Mouse (Mus musculus) heart, embryonic 13.5 days (tissue): Measurements from ENCODE around the gene Fahd1. TPM values are rescaled to one million over a fixed set of nuclear protein-coding genes. Genes with fewer than 3 reads are reported as not detected.

Experiments used
- ATAC-seq: fragments of 200-750 bp; cut with Nextera tagmentation; 2 replicates; pipeline ENCODE4 v1.8.0; 2017; ENCODE audit warnings: moderate TSS enrichment; ENCODE audit not compliant: insufficient number of reproducible peaks, low FRiP score, low TSS enrichment; ENCODE audit errors: extremely low read depth
- H3K27ac ChIP-seq: fragments of 300-500 bp; sonication (generic); replicated peaks from 2 replicates; pipeline ENCODE4 v1.5.1; 2015; ENCODE audit warnings: moderate library complexity, mild to moderate bottlenecking, inconsistent platforms
- H3K27me3 ChIP-seq: fragments of 300-500 bp; sonication (generic); replicated peaks from 2 replicates; pipeline ENCODE4 v1.6.1; 2015; ENCODE audit warnings: mild to moderate bottlenecking, inconsistent platforms
- H3K36me3 ChIP-seq: fragments of 300-500 bp; sonication (generic); 2 replicates; pipeline ENCODE4 v1.6.1; 2015; ENCODE audit warnings: mild to moderate bottlenecking, inconsistent platforms
- H3K4me1 ChIP-seq: fragments of 300-500 bp; sonication (generic); 2 replicates; pipeline ENCODE4 v1.6.1; 2015; ENCODE audit warnings: inconsistent platforms
- H3K4me2 ChIP-seq: fragments of 300-500 bp; sonication (generic); 2 replicates; pipeline ENCODE4 v1.6.1; 2015; ENCODE audit warnings: inconsistent platforms, mild to moderate bottlenecking, moderate library complexity
- H3K4me3 ChIP-seq: fragments of 300-500 bp; sonication (generic); 2 replicates; pipeline ENCODE4 v1.5.1; 2015; ENCODE audit warnings: moderate library complexity, mild to moderate bottlenecking, inconsistent platforms
- H3K9ac ChIP-seq: fragments of 300-500 bp; sonication (generic); 2 replicates; pipeline ENCODE4 v1.6.1; 2015; ENCODE audit warnings: inconsistent platforms, mild to moderate bottlenecking, moderate library complexity
- H3K9me3 ChIP-seq: fragments of 300-500 bp; sonication (generic); 2 replicates; pipeline ENCODE4 v1.6.1; 2016; ENCODE audit warnings: inconsistent platforms
- WGBS: fragments of 180-500 bp; shearing (Covaris S2); methylation state at CpG from one replicate; pipeline ENCODE4 v1.1.7; 2015; ENCODE audit warnings: mixed read lengths; 5-methylcytosine and 5-hydroxymethylcytosine counted together
- polyA plus RNA-seq: library from polyadenylated mRNA; unstranded; fragments of >200 nt; fragmentation: Nextera tagmentation; extraction: Ambion mirVana; gene quantifications from 2 replicates; pipeline ENCODE4 v1.2.1, GENCODE M21; 2015

The Fahd1 gene
- 36.9 and 39.7 TPM in 2 replicates for polyA plus RNA-seq

GRCm38 (mm10) chr17:24850065-24850772 is at the start of gene Fahd1:
Gene Fahd1, minus strand, starts transcription at chr17:24850364.
- Histone ChIP-seq H3K9me3 (no peaks in the 10 kb centered on the region), H3K9ac (peak within 1 kb of the TSS; percentile 95), H3K27me3 (peaks cover 14% of the 10 kb centered on the region), H3K27ac (peak within 1 kb of the TSS; percentile 98), H3K4me1 (peaks cover 29% of the 10 kb centered on the region), H3K36me3 (peaks cover 21% of the 10 kb centered on the region), H3K4me3 (peak within 1 kb of the TSS; percentile 85), H3K4me2 (peak within 1 kb of the TSS; percentile 88)
- ATAC-seq: peak; percentile 96
- WGBS: under 1% methylated on average over 58 of the region's 58 CpGs

- Histone ChIP-seq H3K4me2 (no peak overlapping the region), H3K27ac (no peak overlapping the region; the same call in 1 of the 2 replicates), H3K36me3 (peaks cover 74% of the 10 kb centered on the region)
Measured at GRCm38 (mm10) chr17:24899153-24899552, 49.0 kb upstream of the Fahd1 start.

GRCm38 (mm10) chr17:24898041-24898854 is 48.1 kb upstream of the Fahd1 start:
- Histone ChIP-seq H3K9me3 (no peaks in the 10 kb centered on the region), H3K4me2 (no peak overlapping the region), H3K36me3 (peaks cover 70% of the 10 kb centered on the region), H3K9ac (peak overlapping the region; percentile 33), H3K4me1 (peaks cover 46% of the 10 kb centered on the region), H3K27me3 (no peaks in the 10 kb centered on the region), H3K27ac (peak overlapping the region; percentile 13; the same call in 1 of the 2 replicates), H3K4me3 (peak overlapping the region; percentile 87; the same call in 1 of the 2 replicates)
- WGBS: 75% methylated on average over 4 of the region's 4 CpGs
- ATAC-seq: no peak

More at GRCm38 (mm10) chr17:24899153-24899552, 49.0 kb upstream of the Fahd1 start:
- 69% methylated on average over 5 of the region's 5 CpGs for WGBS
- Histone ChIP-seq H3K27me3 (no peaks in the 10 kb centered on the region), H3K4me1 (peaks cover 38% of the 10 kb centered on the region), H3K9me3 (no peaks in the 10 kb centered on the region), H3K9ac (no peak overlapping the region), H3K4me3 (no peak overlapping the region)
- ATAC-seq: no peak

- Histone ChIP-seq H3K9me3 (no peaks in the 10 kb centered on the region), H3K4me3 (peak overlapping the region; percentile 87), H3K9ac (peak overlapping the region; percentile 30; the same call in 1 of the 2 replicates), H3K4me1 (peaks cover 46% of the 10 kb centered on the region), H3K36me3 (peaks cover 70% of the 10 kb centered on the region), H3K4me2 (peak overlapping the region; percentile 100), H3K27me3 (no peaks in the 10 kb centered on the region), H3K27ac (no peak overlapping the region)
- 72% methylated on average over 4 of the region's 4 CpGs for WGBS
- no peak for ATAC-seq
Measured at GRCm38 (mm10) chr17:24897600-24897999, 47.4 kb upstream of the Fahd1 start.

GRCm38 (mm10) chr17:24896993-24897269 is 46.8 kb upstream of the Fahd1 start:
- peak overlapping the region; percentile 93 for H3K9ac ChIP-seq
- peaks cover 70% of the 10 kb centered on the region for H3K36me3 ChIP-seq
- H3K4me1 ChIP-seq: peaks cover 46% of the 10 kb centered on the region
- H3K27ac ChIP-seq: 0 out of 2 replicates have a peak overlapping the region, but pooled peaks have one; percentile 86
- peak overlapping the region; percentile 100 for H3K4me2 ChIP-seq
- peak overlapping the region; percentile 87 for H3K4me3 ChIP-seq
- no peak for ATAC-seq
- 44% methylated on average over 11 of the region's 11 CpGs for WGBS
- H3K9me3 ChIP-seq: no peaks in the 10 kb centered on the region
- H3K27me3 ChIP-seq: no peaks in the 10 kb centered on the region

- Histone ChIP-seq H3K9me3 (no peaks in the 10 kb centered on the region), H3K27ac (peak within 1 kb of the TSS; percentile 86), H3K9ac (peak within 1 kb of the TSS; percentile 93), H3K27me3 (no peaks in the 10 kb centered on the region), H3K4me2 (peak within 1 kb of the TSS; percentile 100), H3K4me3 (peak within 1 kb of the TSS; percentile 87), H3K36me3 (peaks cover 70% of the 10 kb centered on the region), H3K4me1 (peaks cover 46% of the 10 kb centered on the region)
- ATAC-seq: peak; percentile 51
- WGBS: 2% methylated on average over 50 of the region's 50 CpGs
Measured at GRCm38 (mm10) chr17:24896241-24896992, 46.3 kb upstream of the Fahd1 start, which contains the start of gene Nme3. Gene Nme3, plus strand, starts transcription at chr17:24896500.

- H3K27me3 ChIP-seq: no peaks in the 10 kb centered on the region
- H3K9me3 ChIP-seq: no peaks in the 10 kb centered on the region
- H3K4me3 ChIP-seq: peak overlapping the region; percentile 87
- H3K36me3 ChIP-seq: peaks cover 70% of the 10 kb centered on the region
- no peak for ATAC-seq
- WGBS: 9% methylated on average over 23 of the region's 23 CpGs
- H3K4me1 ChIP-seq: peaks cover 46% of the 10 kb centered on the region
- H3K9ac ChIP-seq: peak overlapping the region; percentile 93
- peak overlapping the region; percentile 86 for H3K27ac ChIP-seq
- H3K4me2 ChIP-seq: peak overlapping the region; percentile 100
Measured at GRCm38 (mm10) chr17:24895571-24896240, 45.5 kb upstream of the Fahd1 start.

- Histone ChIP-seq H3K4me1 (peaks cover 46% of the 10 kb centered on the region), H3K4me2 (peak within 1 kb of the TSS; percentile 100), H3K9ac (peak within 1 kb of the TSS; percentile 93), H3K9me3 (no peaks in the 10 kb centered on the region), H3K27ac (peak within 1 kb of the TSS; percentile 86), H3K4me3 (peak within 1 kb of the TSS; percentile 87), H3K27me3 (no peaks in the 10 kb centered on the region), H3K36me3 (peaks cover 70% of the 10 kb centered on the region)
- ATAC-seq: 0 out of 2 replicates have a peak, but pooled peaks have one; percentile 15
- WGBS: under 1% methylated on average over 62 of the region's 62 CpGs
Measured at GRCm38 (mm10) chr17:24894995-24895547, 44.9 kb upstream of the Fahd1 start, which contains the start of the genes Eme2 and Mrps34. Gene Eme2, minus strand, starts transcription at chr17:24895087. Gene Mrps34, plus strand, starts transcription at chr17:24895116.

- Histone ChIP-seq H3K4me3 (peak overlapping the region; percentile 87), H3K9me3 (no peaks in the 10 kb centered on the region), H3K4me1 (peaks cover 44% of the 10 kb centered on the region), H3K4me2 (peak overlapping the region; percentile 100), H3K27me3 (no peaks in the 10 kb centered on the region), H3K9ac (peak overlapping the region; percentile 93), H3K27ac (peak overlapping the region; percentile 86), H3K36me3 (peaks cover 70% of the 10 kb centered on the region)
- 9% methylated on average over 31 of the region's 31 CpGs for WGBS
- ATAC-seq: no peak
Measured at GRCm38 (mm10) chr17:24894061-24894994, 44.2 kb upstream of the Fahd1 start.
